Mouse (Mus musculus): ENCODE data around the gene Dot1l. TPM values are rescaled to one million over a fixed set of nuclear protein-coding genes. Genes with fewer than 3 reads are reported as not detected.
A peak's percentile ranks its signal among the peaks of the same experiment; 100 is the strongest.
"Not testable (repeated sequence)": the region's sequence is repeated elsewhere in the genome, so short reads cannot be mapped to it uniquely, and the experiment has no call there.

Dot1l gene
- polyA plus RNA-seq, 1 experiment from 2014 or later: 27.3 TPM

- WGBS: 73% methylated on average over 7 of the region's 9 CpGs
- not testable (repeated sequence) for ATAC-seq (ENCODE audit: low read depth); H3K4me3 ChIP-seq (ENCODE audit: low read depth, low read length); H3K9ac ChIP-seq (replicated peaks; ENCODE audit: low read depth, low read length); H3K9me3 ChIP-seq (ENCODE audit: control insufficient read depth, low read length); H3K4me1 ChIP-seq (ENCODE audit: control insufficient read depth, insufficient read depth, low read length); H3K27me3 ChIP-seq (ENCODE audit: control insufficient read depth, insufficient read depth, low read length); H3K27ac ChIP-seq (ENCODE audit: low read depth, low read length)
- H3K36me3 ChIP-seq (ENCODE audit: control insufficient read depth, insufficient read depth, low read length): peaks cover 13% of the 10 kb centered on the region
- peak overlapping the region; percentile 99 for H3K4me2 ChIP-seq (ENCODE audit: low read depth, low read length)
Observed at GRCm38 (mm10) chr10:80828587-80828986, 73.6 kb downstream of the Dot1l start.

GRCm38 (mm10) chr10:80829359-80830278 is 74.6 kb downstream of the Dot1l start:
- H3K9ac ChIP-seq (replicated peaks; ENCODE audit: low read depth, low read length): no peak overlapping the region
- H3K4me2 ChIP-seq (ENCODE audit: low read depth, low read length): no peak overlapping the region
- H3K36me3 ChIP-seq (ENCODE audit: control insufficient read depth, insufficient read depth, low read length): peaks cover 13% of the 10 kb centered on the region
- H3K9me3 ChIP-seq (ENCODE audit: control insufficient read depth, low read length): no peaks in the 10 kb centered on the region
- H3K4me3 ChIP-seq (ENCODE audit: low read depth, low read length): no peak overlapping the region
- H3K27ac ChIP-seq (ENCODE audit: low read depth, low read length): no peak overlapping the region
- H3K4me1 ChIP-seq (ENCODE audit: control insufficient read depth, insufficient read depth, low read length): peaks cover 8% of the 10 kb centered on the region
- peaks cover 5% of the 10 kb centered on the region; the same call in 1 of the 2 replicates for H3K27me3 ChIP-seq (ENCODE audit: control insufficient read depth, insufficient read depth, low read length)
- 72% methylated on average over 1 of the region's 1 CpGs for WGBS
- ATAC-seq (ENCODE audit: low read depth): no peak

- Histone ChIP-seq H3K36me3 (ENCODE audit: control insufficient read depth, insufficient read depth, low read length) (peaks cover 17% of the 10 kb centered on the region), H3K4me1 (ENCODE audit: control insufficient read depth, insufficient read depth, low read length) (peaks cover 11% of the 10 kb centered on the region), H3K9me3 (ENCODE audit: control insufficient read depth, low read length) (no peaks in the 10 kb centered on the region), H3K9ac (replicated peaks; ENCODE audit: low read depth, low read length) (no peak overlapping the region), H3K27me3 (ENCODE audit: control insufficient read depth, insufficient read depth, low read length) (peaks cover 12% of the 10 kb centered on the region; the same call in 1 of the 2 replicates), H3K4me2 (ENCODE audit: low read depth, low read length) (no peak overlapping the region), H3K4me3 (ENCODE audit: low read depth, low read length) (no peak overlapping the region), H3K27ac (ENCODE audit: low read depth, low read length) (no peak overlapping the region)
- WGBS: 6% methylated on average over 9 of the region's 9 CpGs
- no peak for ATAC-seq (ENCODE audit: low read depth)
Observed at GRCm38 (mm10) chr10:80831136-80831535, 76.1 kb downstream of the Dot1l start.

- H3K9ac ChIP-seq (replicated peaks; ENCODE audit: low read depth, low read length): no peak overlapping the region
- WGBS: 64% methylated on average over 7 of the region's 7 CpGs
- H3K4me2 ChIP-seq (ENCODE audit: low read depth, low read length): no peak overlapping the region
- no peak for ATAC-seq (ENCODE audit: low read depth)
- H3K27ac ChIP-seq (ENCODE audit: low read depth, low read length): no peak overlapping the region
- no peaks in the 10 kb centered on the region for H3K9me3 ChIP-seq (ENCODE audit: control insufficient read depth, low read length)
- H3K4me3 ChIP-seq (ENCODE audit: low read depth, low read length): no peak overlapping the region
- peaks cover 17% of the 10 kb centered on the region for H3K36me3 ChIP-seq (ENCODE audit: control insufficient read depth, insufficient read depth, low read length)
- peaks cover 12% of the 10 kb centered on the region; the same call in 1 of the 2 replicates for H3K27me3 ChIP-seq (ENCODE audit: control insufficient read depth, insufficient read depth, low read length)
- peaks cover 6% of the 10 kb centered on the region for H3K4me1 ChIP-seq (ENCODE audit: control insufficient read depth, insufficient read depth, low read length)
Observed at GRCm38 (mm10) chr10:80832818-80833217, 77.8 kb downstream of the Dot1l start.

DNA sequence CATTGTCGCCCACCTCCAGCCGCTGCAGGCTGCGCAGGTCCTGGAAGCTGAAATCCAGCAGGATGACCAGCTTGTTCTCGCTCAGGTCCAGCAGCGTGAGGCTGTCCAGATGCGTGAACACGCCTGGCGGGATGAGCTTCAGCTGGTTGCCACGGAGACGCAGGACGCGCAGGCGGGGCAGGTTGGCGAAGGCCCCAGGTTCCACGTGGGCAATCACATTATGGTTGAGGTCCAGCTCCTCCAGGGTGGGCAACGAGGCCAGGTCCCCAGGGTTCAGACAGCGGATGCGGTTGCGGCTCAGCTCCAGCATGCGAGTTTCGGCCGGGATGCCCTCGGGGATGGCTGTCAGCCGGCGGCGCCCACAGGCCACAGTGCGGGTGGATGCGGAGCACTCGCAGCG is 80.6 kb downstream of the Dot1l start:
- no peak for ATAC-seq (ENCODE audit: low read depth)
- H3K4me3 ChIP-seq (ENCODE audit: low read depth, low read length): no peak overlapping the region

DNA sequence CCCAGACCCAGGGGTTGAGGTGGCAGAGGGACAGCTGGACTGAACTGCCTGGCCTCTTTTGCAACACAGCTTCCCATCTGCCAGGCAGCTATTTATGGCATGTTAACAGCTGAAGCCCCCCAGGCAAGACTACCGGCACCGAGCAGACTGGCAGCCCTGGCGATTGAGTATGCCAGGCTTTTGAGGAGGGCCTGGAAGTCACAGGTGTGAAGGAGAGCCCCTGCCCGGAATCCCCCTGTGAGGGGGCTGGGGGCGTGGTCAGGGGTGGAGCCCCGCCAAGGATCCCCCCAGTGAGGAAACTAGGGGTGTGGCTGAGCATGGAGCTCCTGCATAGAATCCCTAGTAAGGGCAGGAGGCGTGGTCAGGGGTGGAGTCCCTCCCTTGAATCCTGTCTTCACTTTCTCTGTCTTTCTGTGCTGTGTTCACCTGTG is 82.0 kb downstream of the Dot1l start:
- ATAC-seq (ENCODE audit: low read depth): no peak
- 42% methylated on average over 7 of the region's 7 CpGs for WGBS

More for the DNA sequence above, 80.6 kb downstream of the Dot1l start:
- H3K9me3 ChIP-seq (ENCODE audit: control insufficient read depth, low read length): no peaks in the 10 kb centered on the region
- 0 out of 2 replicates have a peak overlapping the region, but pooled peaks have one; percentile 2 for H3K4me2 ChIP-seq (ENCODE audit: low read depth, low read length)
- peaks cover 12% of the 10 kb centered on the region; the same call in 1 of the 2 replicates for H3K27me3 ChIP-seq (ENCODE audit: control insufficient read depth, insufficient read depth, low read length)
- no peak overlapping the region for H3K27ac ChIP-seq (ENCODE audit: low read depth, low read length)
- 55% methylated on average over 30 of the region's 30 CpGs for WGBS
- 0 out of 2 replicates have a peak, but pooled peaks cover 3% of the 10 kb centered on the region for H3K4me1 ChIP-seq (ENCODE audit: control insufficient read depth, insufficient read depth, low read length)
- 0 out of 2 replicates have a peak, but pooled peaks cover 4% of the 10 kb centered on the region for H3K36me3 ChIP-seq (ENCODE audit: control insufficient read depth, insufficient read depth, low read length)
- H3K9ac ChIP-seq (replicated peaks; ENCODE audit: low read depth, low read length): no peak overlapping the region

DNA sequence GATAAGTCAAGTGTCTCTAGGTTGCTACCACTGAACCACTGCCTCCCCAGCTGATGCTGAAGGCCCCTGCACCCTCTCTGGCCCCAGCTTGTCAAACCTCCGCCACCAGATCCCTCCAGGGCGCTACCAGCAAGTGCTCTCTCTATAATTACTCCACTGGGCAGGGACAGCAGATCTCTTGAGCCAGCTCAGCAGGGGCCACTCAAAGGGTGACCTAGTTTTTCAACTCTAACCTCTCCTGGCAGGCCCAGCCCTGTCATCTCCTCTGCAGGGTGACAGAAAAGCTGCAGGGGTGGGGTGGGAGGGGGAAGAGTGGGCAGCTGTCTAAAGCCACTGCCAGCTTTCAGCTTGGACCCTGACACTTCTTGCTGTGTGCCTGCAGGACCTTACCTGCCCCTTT is 82.8 kb downstream of the Dot1l start:
- Histone ChIP-seq H3K4me1 (ENCODE audit: control insufficient read depth, insufficient read depth, low read length) (0 out of 2 replicates have a peak, but pooled peaks cover 3% of the 10 kb centered on the region), H3K9me3 (ENCODE audit: control insufficient read depth, low read length) (no peaks in the 10 kb centered on the region), H3K9ac (replicated peaks; ENCODE audit: low read depth, low read length) (no peak overlapping the region), H3K27me3 (ENCODE audit: control insufficient read depth, insufficient read depth, low read length) (peaks cover 17% of the 10 kb centered on the region; the same call in 1 of the 2 replicates), H3K36me3 (ENCODE audit: control insufficient read depth, insufficient read depth, low read length) (0 out of 2 replicates have a peak, but pooled peaks cover 4% of the 10 kb centered on the region), H3K27ac (ENCODE audit: low read depth, low read length) (no peak overlapping the region), H3K4me3 (ENCODE audit: low read depth, low read length) (no peak overlapping the region), H3K4me2 (ENCODE audit: low read depth, low read length) (no peak overlapping the region)
- no peak for ATAC-seq (ENCODE audit: low read depth)
- WGBS: 21% methylated on average over 2 of the region's 2 CpGs

More for the DNA sequence above, 82.0 kb downstream of the Dot1l start:
- H3K9me3 ChIP-seq (ENCODE audit: control insufficient read depth, low read length): no peaks in the 10 kb centered on the region
- H3K4me1 ChIP-seq (ENCODE audit: control insufficient read depth, insufficient read depth, low read length): 0 out of 2 replicates have a peak, but pooled peaks cover 3% of the 10 kb centered on the region
- no peak overlapping the region for H3K4me3 ChIP-seq (ENCODE audit: low read depth, low read length)
- H3K27me3 ChIP-seq (ENCODE audit: control insufficient read depth, insufficient read depth, low read length): peaks cover 12% of the 10 kb centered on the region; the same call in 1 of the 2 replicates
- no peak overlapping the region for H3K9ac ChIP-seq (replicated peaks; ENCODE audit: low read depth, low read length)
- H3K36me3 ChIP-seq (ENCODE audit: control insufficient read depth, insufficient read depth, low read length): 0 out of 2 replicates have a peak, but pooled peaks cover 4% of the 10 kb centered on the region
- no peak overlapping the region for H3K27ac ChIP-seq (ENCODE audit: low read depth, low read length)
- no peak overlapping the region for H3K4me2 ChIP-seq (ENCODE audit: low read depth, low read length)

GRCm38 (mm10) chr10:80838346-80838912 is 83.4 kb downstream of the Dot1l start:
- H3K27me3 ChIP-seq (ENCODE audit: control insufficient read depth, insufficient read depth, low read length): peaks cover 23% of the 10 kb centered on the region
- H3K9me3 ChIP-seq (ENCODE audit: control insufficient read depth, low read length): no peaks in the 10 kb centered on the region
- 0 out of 2 replicates have a peak, but pooled peaks cover 4% of the 10 kb centered on the region for H3K36me3 ChIP-seq (ENCODE audit: control insufficient read depth, insufficient read depth, low read length)
- no peak for ATAC-seq (ENCODE audit: low read depth)
- H3K27ac ChIP-seq (ENCODE audit: low read depth, low read length): no peak overlapping the region
- no peak overlapping the region for H3K9ac ChIP-seq (replicated peaks; ENCODE audit: low read depth, low read length)
- 0 out of 2 replicates have a peak, but pooled peaks cover 3% of the 10 kb centered on the region for H3K4me1 ChIP-seq (ENCODE audit: control insufficient read depth, insufficient read depth, low read length)
- WGBS: 76% methylated on average over 2 of the region's 2 CpGs
- no peak overlapping the region for H3K4me3 ChIP-seq (ENCODE audit: low read depth, low read length)
- no peak overlapping the region for H3K4me2 ChIP-seq (ENCODE audit: low read depth, low read length)
